Mouse (Mus musculus) liver, embryonic 14.5 days (tissue): Measurements from ENCODE around the gene Dyrk3.

Experiments
- CTCF ChIP-seq: IDR thresholded peaks from 2 replicates; pipeline ENCODE4 v1.5.1; 2016; ENCODE audit warnings: antibody characterized with exemption, low read depth, control low read depth
- EP300 ChIP-seq: IDR thresholded peaks from 2 replicates; pipeline ENCODE4 v1.6.1; 2016; ENCODE audit warnings: antibody characterized with exemption, low read depth

DNA sequence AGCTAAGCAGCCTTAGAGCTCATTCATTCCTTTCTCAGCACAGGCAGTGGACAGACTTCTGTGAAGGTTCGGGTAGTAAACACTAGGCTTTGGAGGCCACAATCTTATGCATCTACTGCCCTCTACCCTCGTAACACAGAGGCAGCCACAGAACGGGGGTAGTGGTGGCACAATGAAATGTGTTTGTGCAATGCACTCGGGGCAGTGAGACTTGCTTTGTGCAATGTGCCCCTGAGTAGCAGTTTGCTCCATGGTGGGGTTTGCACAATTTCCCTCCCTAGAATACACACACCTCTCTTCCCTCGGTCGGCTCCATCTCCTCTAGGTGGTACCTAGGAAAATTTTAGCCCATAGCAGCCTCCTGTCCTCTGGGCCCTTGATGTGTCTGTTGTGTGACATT is 48.9 kb upstream of the Dyrk3 start:
- TF ChIP-seq EP300, result no peak
- 0 out of 2 replicates have a peak, but pooled peaks have one; percentile 3 for TF ChIP-seq CTCF
